Mouse (Mus musculus): ENCODE measurements at regions not wholly inside any gene's neighbourhood (a gene's known extent, or its start where the extent isn't known, plus 50 kb on each side); places are given as distances from the start of the nearest gene placed in this dataset.
"Not testable (repeated sequence)": the region's sequence is repeated elsewhere in the genome, so short reads cannot be mapped to it uniquely, and the experiment has no call there.

DNA sequence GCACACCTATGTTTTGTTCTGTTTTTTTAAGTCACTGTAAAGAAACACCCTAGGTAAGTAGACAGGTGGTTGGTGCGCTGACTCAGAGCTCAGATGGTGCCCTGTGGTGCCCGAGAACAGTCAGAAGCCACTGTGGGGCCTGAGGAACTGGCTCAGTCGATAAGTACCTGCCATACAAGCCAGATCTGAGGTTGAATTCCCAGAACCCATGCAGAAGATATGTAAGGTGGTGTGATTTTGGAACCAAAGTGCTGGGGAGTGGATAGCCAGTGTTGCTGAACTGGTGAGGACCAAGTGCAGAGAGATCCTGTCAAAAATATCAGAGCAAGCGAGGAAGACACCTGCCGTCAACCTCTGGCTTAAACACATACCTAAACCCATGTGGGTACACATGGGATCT, 65.4 kb downstream of the Chst1 start:
- intact Hi-C loops (cut with DNase I), result no loop called here
- DNase-seq (ENCODE audit: low spot score in 2 of 2), result no peak

DNA sequence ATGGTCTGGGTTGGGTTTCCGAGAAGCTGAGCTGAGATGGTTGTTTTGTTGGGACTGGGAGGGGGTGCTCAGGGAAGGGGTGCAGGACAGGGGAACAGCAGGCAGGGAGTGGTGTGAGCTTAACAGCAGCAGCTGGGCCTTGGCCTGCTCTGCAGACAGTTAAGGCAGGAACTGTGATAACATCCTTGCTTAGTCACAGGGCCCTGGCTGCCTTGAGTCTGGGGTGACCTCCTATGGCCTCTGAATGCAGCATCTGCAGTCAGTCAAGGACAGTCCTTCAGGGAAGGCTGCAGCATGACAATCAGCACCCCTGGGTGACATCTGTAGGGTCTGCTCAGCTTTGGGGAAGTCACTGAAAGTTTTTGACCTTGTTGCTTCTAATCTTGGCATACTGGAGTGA, 67.7 kb downstream of the Chst1 start:
- intact Hi-C loops (cut with DNase I), result no loop called here
- DNase-seq (ENCODE audit: low spot score in 2 of 2), result no peak

DNA sequence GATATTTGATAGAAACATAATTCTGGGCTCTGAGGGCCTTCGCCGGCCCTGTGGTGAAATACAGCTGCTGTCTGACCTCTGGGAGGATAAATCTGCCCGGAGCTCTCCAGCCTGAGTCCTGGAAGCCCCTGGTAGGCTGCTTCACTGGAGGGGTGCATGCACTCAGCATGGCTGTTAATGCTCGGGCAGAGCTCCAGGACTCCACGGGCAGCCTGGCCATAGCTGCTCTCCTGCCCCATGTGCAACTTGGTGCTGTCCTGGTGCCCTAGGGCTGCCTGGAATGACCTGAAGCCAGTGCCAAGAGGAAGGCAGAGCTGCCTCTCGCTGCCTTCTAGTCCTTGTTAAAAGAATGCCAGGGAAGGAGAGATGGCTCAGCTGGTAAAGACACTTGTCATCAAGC, 68.2 kb downstream of the Chst1 start:
- intact Hi-C loops (cut with DNase I), result no loop called here
- DNase-seq (ENCODE audit: low spot score in 2 of 2), result no peak

DNA sequence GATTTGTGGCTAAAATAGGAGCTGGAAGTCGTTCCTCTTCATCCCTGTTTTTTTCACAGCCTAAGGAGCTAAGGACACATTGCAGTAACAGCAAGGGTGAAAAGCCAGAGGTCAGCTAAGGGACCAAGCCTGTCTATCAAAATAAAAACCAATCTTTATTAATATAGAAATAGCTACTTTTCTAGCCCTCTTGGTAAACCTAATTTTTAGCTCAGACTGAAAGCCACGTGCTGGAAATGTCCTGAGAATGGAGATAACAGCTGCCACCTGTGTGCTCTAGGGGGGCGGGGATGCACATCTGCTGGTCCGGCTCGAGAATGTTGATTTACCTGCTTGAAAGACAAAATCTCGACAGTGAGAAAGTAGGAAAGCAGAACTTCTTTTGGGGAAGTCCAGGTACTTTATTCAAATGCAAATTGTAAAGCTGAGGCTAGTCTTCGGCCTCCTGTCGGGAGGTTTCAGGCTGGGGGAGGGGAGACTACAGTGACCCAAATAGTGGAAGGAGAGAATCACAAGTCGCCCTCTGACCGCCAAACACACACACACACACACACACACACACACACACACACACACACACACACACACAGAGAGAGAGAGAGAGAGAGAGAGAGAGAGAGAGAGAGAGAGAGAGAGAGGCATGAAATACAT, 70.0 kb downstream of the Chst1 start:
- intact Hi-C loops (cut with DNase I), result loop anchor here (5.0 kb wide), 2 partner anchors 67 to 143 kb away; no protein-coding TSS in a partner anchor
- not testable (repeated sequence) for DNase-seq (ENCODE audit: low spot score in 2 of 2)

DNA sequence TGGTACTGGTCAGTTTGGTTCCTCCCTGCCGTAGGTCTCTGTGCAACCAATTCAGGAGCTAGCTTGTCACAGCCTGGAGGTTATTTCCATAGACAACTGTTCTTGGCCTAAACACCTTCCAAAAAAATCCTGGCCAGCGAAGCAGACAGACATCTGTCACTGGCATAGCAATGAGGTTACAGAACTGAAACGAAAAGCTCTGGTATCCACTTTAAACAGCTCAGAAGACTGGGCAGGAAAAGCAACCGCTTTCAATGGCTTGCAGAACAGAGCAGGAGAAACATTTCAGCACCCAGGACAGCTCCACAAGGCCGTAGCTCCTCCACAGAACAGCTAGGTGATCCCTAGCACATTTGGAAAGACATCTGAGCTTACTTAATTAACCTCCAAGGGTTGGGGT, 72.1 kb downstream of the Chst1 start:
- DNase-seq (ENCODE audit: low spot score in 2 of 2), result no peak
- intact Hi-C loops (cut with DNase I), result loop anchor here (5.0 kb wide), 2 partner anchors 69 to 141 kb away; no protein-coding TSS in a partner anchor

DNA sequence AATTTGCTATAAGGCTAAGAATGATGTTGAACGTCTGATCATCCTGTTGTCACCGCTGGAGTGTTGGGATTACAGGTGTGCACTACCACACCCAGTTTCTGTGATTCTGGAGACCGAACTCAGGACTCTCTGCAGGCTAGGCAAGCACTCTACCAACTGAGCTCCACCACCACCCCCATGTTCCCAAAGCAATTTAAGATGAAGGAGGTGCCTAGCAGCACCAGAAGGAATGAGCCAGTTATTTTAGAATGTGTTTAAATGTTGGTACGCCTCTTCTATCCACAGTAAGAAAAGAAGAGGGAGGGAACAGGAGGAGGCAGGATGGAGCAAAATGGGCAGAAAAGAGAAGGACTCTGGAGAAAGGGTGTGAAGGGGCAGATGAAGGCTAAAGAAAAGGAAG, 72.6 kb downstream of the Chst1 start:
- intact Hi-C loops (cut with DNase I), result loop anchor here (5.0 kb wide), 2 partner anchors 70 to 140 kb away; no protein-coding TSS in a partner anchor
- DNase-seq (ENCODE audit: low spot score in 2 of 2), result peak; percentile 62 to 69

DNA sequence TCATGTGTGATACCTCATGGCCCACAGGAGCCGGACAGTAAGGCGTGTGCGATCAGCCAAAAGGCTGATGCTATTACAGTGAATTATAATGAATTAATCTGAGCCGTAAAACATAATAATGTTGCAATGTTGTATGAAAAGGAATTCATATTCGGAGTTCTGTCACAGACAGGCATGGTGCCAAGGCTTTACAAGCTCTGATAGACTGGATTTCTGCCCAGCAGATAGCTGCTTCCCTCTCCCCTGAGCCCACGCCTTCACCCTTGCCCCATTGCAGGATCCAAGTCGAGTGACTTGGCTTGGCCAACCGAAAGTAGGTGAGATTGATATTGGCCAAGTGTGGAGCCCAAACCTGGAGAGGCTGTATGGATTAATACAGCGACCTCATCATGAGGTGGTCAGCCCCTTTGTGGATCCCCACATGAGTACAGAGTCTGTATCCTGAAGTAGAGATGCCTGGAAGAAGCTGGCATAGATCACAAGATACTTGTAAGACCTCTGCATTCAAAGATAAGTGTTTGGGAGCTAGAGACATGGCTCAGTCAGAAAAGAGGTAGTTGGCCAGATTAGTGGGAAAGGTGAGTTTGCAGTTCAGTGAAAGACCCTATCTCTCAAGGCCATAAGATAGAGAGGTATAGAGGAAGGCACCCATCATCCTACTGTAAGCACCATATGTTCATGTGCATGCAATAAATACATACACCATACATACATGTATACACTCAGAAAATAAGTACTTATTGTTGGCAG, 73.7 kb downstream of the Chst1 start:
- intact Hi-C loops (cut with DNase I), result loop anchor here (5.0 kb wide), 2 partner anchors 71 to 139 kb away; no protein-coding TSS in a partner anchor
- no peak for DNase-seq (ENCODE audit: low spot score in 2 of 2)

DNA sequence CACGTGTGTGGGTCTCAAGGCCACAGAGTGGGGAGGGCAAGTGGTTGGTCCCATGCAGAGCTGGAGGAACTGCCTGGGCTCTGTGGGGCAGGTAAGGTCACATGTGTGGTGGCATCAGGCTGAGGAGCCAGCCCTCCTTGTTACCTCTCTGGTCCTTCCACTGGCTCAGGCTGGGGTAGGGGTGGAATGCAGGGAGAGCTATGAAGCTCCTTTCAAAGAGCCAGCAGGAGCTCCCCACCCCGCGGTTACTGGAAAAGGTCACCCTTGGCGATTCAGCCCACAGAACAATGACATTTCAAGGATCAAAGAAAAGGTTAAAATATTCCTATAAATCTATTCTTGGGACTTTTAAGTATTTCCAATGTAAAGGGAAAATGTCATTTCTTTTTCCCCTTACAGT, 74.4 kb downstream of the Chst1 start:
- DNase-seq (ENCODE audit: low spot score in 2 of 2), result no peak
- intact Hi-C loops (cut with DNase I), result loop anchor here (2.0 to 5.0 kb wide), 3 partner anchors 15 to 138 kb away; no protein-coding TSS in a partner anchor

DNA sequence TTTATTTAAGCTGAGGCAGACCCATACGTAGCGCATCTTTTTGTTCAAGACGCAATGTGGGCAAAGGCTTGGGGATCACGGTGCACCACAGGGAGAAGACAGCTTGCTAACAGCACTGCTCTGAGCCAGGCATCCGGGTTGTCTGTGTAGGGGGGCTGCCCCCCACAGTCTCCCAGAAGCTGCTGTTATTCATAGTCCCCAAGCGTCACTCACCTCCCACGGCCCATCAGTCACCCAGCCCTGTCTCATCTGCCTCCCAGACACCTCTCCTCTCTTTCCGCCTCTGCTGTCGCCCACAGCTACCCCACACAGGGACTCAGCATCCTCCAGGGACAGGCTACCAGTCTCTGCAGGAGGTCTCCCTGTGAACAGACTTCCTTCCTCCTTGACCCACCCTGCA, 75.7 kb downstream of the Chst1 start:
- peak; percentile 75 to 78 for DNase-seq (ENCODE audit: low spot score in 2 of 2)
- intact Hi-C loops (cut with DNase I), result loop anchor here (2.0 kb wide), 1 partner anchor 14 kb away; no protein-coding TSS in a partner anchor

DNA sequence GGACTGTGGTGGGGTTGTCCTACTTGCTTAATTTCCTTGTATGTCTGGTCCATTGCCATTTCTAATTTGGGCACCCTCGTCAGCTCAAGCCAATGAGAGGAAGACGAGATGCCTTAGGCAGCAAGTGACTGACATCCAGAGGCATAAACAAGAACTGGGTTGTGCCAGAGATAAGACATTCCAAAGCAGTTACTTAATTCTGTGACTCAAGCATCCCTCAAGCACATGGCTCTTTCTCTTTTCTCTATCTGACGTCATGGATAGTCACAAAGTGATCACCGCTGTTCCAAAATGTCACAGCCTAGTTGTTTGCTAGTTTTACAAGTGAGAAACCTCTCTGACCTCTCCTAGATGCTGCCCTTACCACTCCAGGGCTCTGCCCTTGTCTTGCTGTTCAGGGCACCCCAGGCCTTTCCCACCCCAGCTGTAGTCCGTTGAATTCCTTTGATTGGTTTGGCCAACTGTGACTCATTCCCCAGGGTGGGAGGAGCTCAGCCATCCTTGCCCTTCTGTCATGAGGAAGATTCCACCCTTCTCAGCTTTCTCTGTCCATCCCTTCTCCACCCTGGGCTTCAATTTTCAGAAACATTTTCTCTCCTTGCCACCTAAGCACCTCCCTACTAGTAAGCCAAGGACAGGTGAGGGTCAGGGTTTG, 78.9 kb downstream of the Chst1 start:
- intact Hi-C loops (cut with DNase I), result no loop called here
- DNase-seq (ENCODE audit: low spot score in 2 of 2), result no peak

DNA sequence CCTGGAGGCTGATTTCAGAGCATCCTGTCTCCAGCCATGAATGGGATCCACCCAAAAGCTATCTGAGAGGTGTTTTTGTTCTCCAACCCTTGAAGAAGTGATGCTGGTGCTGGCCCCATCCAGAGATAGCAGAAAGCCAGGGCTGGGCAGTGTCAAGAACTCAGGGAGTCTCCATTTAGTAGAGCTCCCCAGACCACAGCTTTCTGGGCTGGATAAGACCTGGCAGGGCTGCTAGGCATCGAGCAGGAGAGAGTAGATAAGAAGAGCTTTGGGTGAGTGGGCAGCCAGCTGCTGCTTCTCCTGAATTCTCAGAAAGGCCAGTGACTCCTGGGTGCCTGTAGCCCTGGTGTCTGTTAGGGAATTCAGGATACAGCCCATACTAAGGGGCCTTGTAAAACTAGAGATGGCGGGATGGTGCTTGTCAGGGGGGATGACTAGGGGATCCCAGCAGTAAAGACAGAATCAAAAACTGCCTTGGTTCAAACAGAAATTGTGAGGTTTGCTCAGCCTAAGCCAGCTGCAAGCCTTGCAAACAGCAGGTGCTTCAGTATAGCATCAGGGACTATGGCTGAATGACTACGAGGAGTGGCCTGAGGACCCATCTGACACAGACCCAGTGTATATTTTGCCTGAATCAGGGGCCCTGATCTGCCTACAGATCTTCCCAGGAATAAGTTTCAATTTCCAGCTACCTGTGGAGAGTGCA, 79.6 kb downstream of the Chst1 start:
- no peak for DNase-seq (ENCODE audit: low spot score in 2 of 2)
- intact Hi-C loops (cut with DNase I), result no loop called here

DNA sequence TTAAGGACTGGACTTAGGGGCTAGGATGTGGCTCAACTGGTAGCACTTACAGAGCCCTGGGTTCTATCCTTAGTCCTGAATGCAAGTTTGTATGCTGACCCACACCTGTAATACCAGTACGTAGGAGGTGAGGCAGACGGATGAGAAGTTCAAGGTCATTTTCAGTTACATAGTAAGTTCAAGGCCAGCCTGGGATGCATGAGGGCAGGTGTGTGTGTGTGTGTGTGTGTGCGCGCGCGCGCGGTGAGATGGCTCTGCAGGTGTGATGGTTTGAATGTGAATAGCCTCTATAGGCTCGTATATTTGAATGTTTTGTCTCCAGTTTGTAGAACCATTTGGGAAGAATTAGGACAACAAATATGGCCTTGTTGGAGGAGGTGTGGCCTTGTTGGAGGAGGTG, 82.7 kb downstream of the Chst1 start:
- intact Hi-C loops (cut with DNase I), result no loop called here
- no peak for DNase-seq (ENCODE audit: low spot score in 2 of 2)

DNA sequence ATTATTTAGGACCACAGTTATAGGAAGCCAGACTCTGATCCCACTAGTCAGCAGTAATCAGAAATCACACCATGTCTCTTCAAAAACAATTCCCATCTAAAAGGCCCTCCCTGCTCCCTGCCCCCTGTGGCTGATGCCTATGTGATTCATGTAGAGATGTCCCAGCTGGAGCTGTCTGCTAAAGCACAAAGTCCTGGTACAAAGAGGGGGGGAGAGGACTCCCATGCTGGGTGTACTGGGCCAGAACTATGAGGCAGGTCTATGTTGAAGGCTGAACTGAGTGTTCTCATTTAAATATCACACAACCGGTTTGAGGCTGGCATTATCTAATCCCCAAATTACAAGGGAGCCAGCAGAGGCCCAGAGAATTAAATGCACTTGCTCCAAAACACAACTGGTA, 88.2 kb downstream of the Chst1 start:
- intact Hi-C loops (cut with DNase I), result loop anchor here (2.0 kb wide), 1 partner anchor 13 kb away; no protein-coding TSS in a partner anchor
- DNase-seq (ENCODE audit: low spot score in 2 of 2), result peak in 1 of 2 experiments; percentile 67

DNA sequence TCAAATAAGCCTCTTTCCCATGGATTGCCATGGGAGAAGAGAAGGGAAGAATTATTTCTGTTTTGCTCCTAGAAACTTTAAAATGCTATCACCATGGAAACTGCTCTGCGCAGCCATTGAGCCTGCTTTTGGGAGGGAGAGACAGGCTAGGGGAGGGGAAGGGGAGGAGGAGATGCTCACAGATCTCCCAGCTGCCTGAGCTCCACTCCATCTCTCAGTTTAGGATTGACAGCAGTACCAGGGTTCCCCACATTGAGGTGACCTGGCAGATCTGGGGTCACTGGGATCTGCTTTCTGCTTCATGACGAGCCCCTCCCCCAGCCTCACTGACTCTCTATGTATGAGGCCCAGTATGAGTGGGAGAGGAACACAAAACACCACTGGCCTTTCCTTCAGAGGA, 89.7 kb downstream of the Chst1 start:
- DNase-seq (ENCODE audit: low spot score in 2 of 2), result peak; percentile 67 to 83
- intact Hi-C loops (cut with DNase I), result loop anchor here (2.0 kb wide), 1 partner anchor 14 kb away; no protein-coding TSS in a partner anchor

DNA sequence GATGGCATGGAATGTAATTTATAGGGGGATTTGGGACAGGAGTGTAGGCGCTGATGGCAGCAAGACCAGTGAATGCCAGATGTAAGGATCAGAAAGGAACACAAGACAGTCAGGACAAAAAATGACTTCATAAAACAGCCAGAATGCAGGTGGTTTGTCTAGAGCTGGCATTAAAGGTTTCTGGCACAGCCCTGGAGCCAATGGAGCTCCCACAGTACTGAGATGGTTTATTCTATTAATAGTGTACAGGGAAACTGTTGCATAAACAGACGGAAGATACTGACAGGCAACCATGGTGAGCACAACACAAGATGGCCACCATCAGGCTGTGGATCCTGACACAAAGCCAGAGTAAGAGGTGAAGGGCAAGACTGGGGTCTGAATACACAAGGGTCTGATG, 90.8 kb downstream of the Chst1 start:
- intact Hi-C loops (cut with DNase I), result loop anchor here (5.0 kb wide), 2 partner anchors 83 to 203 kb away; no protein-coding TSS in a partner anchor
- no peak for DNase-seq (ENCODE audit: low spot score in 2 of 2)

DNA sequence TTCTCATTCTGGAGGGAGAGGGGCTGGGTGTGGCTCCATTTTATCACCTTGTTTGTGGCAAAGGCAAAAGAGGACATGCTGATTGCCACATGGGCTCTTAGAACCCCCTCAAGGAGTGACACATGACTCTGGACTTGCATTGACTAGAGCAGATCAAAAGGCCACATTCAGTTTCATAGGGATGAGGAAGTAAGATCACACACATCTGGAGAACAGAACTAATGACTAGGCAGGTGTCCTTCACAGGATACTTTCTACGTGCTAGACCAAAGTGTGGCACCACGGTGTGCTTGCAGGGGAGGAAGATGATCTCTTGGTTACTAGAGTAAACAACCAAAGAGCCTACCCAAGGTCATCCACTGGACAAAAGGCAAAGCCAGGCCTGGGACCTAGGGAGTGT, 91.9 kb downstream of the Chst1 start:
- intact Hi-C loops (cut with DNase I), result loop anchor here (5.0 kb wide), 2 partner anchors 84 to 204 kb away; no protein-coding TSS in a partner anchor
- no peak for DNase-seq (ENCODE audit: low spot score in 2 of 2)

DNA sequence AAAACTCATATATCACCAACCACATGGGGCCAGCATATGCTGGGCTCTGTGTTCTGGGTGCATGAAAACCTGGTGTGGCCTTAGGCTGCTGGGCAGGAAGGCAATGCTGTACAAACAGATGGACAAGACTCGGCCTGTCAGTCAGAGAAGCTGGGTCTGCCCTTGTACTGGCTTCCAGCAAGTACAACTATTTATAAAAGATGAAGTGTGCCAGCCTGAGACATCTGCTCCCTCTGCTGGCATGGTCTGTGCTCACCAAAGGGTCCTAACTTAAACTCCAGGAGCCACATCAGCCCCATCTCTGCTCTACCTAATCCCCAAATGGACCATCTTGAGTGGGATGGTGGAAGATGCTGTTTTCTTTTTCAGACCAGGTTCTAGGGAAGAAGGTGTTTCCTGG, 93.1 kb downstream of the Chst1 start:
- intact Hi-C loops (cut with DNase I), result loop anchor here (5.0 kb wide), 2 partner anchors 85 to 205 kb away; no protein-coding TSS in a partner anchor
- DNase-seq (ENCODE audit: low spot score in 2 of 2), result peak; percentile 63 to 85

DNA sequence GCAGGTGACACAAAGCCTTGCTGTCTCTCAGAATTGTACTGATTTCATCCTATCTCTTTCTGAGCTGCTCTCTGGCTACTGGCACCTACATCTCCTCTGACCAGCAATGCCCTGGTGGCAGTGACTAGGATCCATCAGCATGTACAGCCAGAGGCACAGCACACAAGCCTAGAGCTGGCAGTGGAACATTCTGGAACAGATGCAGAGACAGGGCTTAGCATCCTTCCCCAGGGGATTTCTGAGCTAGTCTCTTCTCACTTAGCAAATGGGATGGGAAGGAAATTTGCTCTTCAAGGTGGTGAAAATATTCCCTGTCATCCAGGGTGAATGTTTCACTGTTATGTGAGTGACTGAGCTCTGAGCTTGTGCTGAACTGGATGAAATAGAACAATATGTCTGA, 93.5 kb downstream of the Chst1 start:
- intact Hi-C loops (cut with DNase I), result loop anchor here (5.0 kb wide), 2 partner anchors 86 to 206 kb away; no protein-coding TSS in a partner anchor
- DNase-seq (ENCODE audit: low spot score in 2 of 2), result peak in 1 of 2 experiments; percentile 72

DNA sequence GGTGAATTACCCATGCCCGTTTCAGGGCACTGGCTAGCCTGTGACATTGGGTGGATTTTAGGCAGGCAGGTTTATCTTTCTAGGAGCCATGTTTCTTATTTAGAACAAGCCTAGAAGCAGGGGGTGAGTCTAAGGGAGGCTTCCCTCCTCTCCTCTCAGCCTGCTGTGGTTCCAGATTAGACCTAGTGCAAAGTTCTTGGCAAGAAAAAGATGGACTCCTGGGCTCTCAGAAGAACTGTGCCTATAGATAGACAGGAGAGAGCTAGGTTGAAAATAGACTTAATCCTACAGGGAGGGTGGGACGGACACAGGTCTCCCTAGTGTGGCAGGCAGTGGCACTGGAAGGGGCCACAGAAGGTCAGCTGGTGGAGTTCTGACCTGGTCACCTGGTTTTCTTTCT, 95.3 kb downstream of the Chst1 start:
- intact Hi-C loops (cut with DNase I), result loop anchor here (5.0 kb wide), 3 partner anchors 87 to 207 kb away; no protein-coding TSS in a partner anchor
- DNase-seq (ENCODE audit: low spot score in 2 of 2), result no peak

Data from left cerebral cortex, postnatal 14 days (tissue).